ENCODE assay signal across 10 mouse cellular contexts in genomic region chr6:99033062-99033461, GRCm38 (mm10).
DNase-seq lines count a peak whose midpoint lies in the region; ATAC-seq and TF ChIP-seq lines count a peak whose summit lies in the region.
"Had no signal": no experiment of that assay in that cellular context is flagged by ENCODE, and none has a peak within 500 bp of the region (broad histone marks: within the 10 kb centered on the region; RNA-seq: fewer than 3 reads in every experiment).

No protein-coding gene starts in this region.

- peak; percentile 47; the same call in 1 of the 2 replicates for ATAC-seq in G1E (ENCODE audit: extremely low read depth, insufficient number of reproducible peaks, low FRiP score, poor library complexity, severe bottlenecking)
- ATAC-seq in lung, postnatal 0 days, result no peak

- dilution Hi-C loops in CH12.LX (cut with MboI; ENCODE audit: extremely low pct_ligation_motif_present, extremely low pct_unique_long_range_greater_than_20kb, low sequenced_read_pairs), result no loop called here

- peaks cover 7% of the 10 kb centered on the region for H3K9me3 ChIP-seq in CH12.LX (replicated peaks; ENCODE audit: low read length)
- peaks cover 8% of the 10 kb centered on the region for H3K9me3 ChIP-seq in G1E (replicated peaks)
- no peaks in the 10 kb centered on the region for H3K9me3 ChIP-seq in lung, postnatal 0 days (ENCODE audit: low read length)
- H3K9me3 ChIP-seq: liver, embryonic 15.5 days had no signal

- H3K36me3 ChIP-seq in CH12.LX (replicated peaks in 1 of 2; ENCODE audit: control insufficient read depth in 1 of 2, insufficient read depth in 1 of 2, low read length in 1 of 2) (peaks cover 39 to 46% of the 10 kb centered on the region in 2 experiments), G1E (replicated peaks) (peaks cover 42% of the 10 kb centered on the region)
- no peaks in the 10 kb centered on the region for H3K36me3 ChIP-seq in lung, postnatal 0 days (ENCODE audit: insufficient read depth, low read length)
- H3K36me3 ChIP-seq: liver, embryonic 15.5 days had no signal

- TF ChIP-seq EP300 in CH12.LX (IDR thresholded peaks at IDR 0.05; ENCODE audit: low read length), result no peak; the same call in 1 of the 2 replicates
- no peak for TF ChIP-seq EP300 in lung, postnatal 0 days (IDR thresholded peaks at IDR 0.05)

- H3K4me2 ChIP-seq in CH12.LX (ENCODE audit: insufficient read depth, low read depth, poor library complexity, severe bottlenecking), result peak overlapping the region; percentile 97
- H3K4me2 ChIP-seq in lung, postnatal 0 days (replicated peaks; ENCODE audit: low read depth, low read length), result no peak overlapping the region
- H3K4me2 ChIP-seq: liver, embryonic 15.5 days had no signal

- no peaks in the 10 kb centered on the region for H3K27me3 ChIP-seq in CH12.LX (replicated peaks)
- H3K27me3 ChIP-seq in G1E (ENCODE audit: insufficient read depth, low read length), result no peaks in the 10 kb centered on the region
- H3K27me3 ChIP-seq in lung, postnatal 0 days (replicated peaks; ENCODE audit: insufficient read depth, low read length), result no peaks in the 10 kb centered on the region

- H3K4me1 ChIP-seq in CH12.LX (ENCODE audit: control insufficient read depth in 1 of 2, insufficient read depth in 2 of 2) (peaks cover 25 to 80% of the 10 kb centered on the region in 2 experiments), G1E (ENCODE audit: insufficient read depth, low read depth, low read length) (peaks cover 24% of the 10 kb centered on the region)
- no peaks in the 10 kb centered on the region for H3K4me1 ChIP-seq in lung, postnatal 0 days (ENCODE audit: insufficient read depth, low read depth, low read length)

- 42% methylated on average over 6 of the region's 6 CpGs for WGBS in lung, postnatal 0 days

- no peak overlapping the region for H3K4me3 ChIP-seq in left cerebral cortex, adult 2 months
- H3K4me3 ChIP-seq in CH12.LX (replicated peaks in 1 of 3; ENCODE audit: low read depth in 2 of 3, low read length in 2 of 3, poor library complexity in 1 of 3) (no peak overlapping the region), G1E (ENCODE audit: low read depth, low read length) (no peak overlapping the region)
- no peak overlapping the region for H3K4me3 ChIP-seq in lung, postnatal 0 days (ENCODE audit: low read depth, low read length)
- H3K4me3 ChIP-seq: liver, embryonic 15.5 days had no signal

- in situ Hi-C loops in CH12.LX (cut with MboI; ENCODE audit: low pct_ligation_motif_present, low pct_unique_long_range_greater_than_20kb, low sequenced_read_pairs), result no loop called here

- H3K27ac ChIP-seq in left cerebral cortex, adult 2 months, result no peak overlapping the region
- peak overlapping the region; percentile 58 for H3K27ac ChIP-seq in CH12.LX (ENCODE audit: insufficient read depth, low read depth)
- H3K27ac ChIP-seq in lung, postnatal 0 days (ENCODE audit: low read length), result no peak overlapping the region
- H3K27ac ChIP-seq: liver, embryonic 15.5 days had no signal

- TF ChIP-seq POLR2A in CH12.LX (IDR thresholded peaks at IDR 0.05; ENCODE audit: low read depth, low read length), result 0 out of 2 replicates have a peak, but pooled peaks have one; percentile 24

- 0 out of 2 replicates have a peak overlapping the region, but pooled peaks have one; percentile 11 for H3K9ac ChIP-seq in CH12.LX (ENCODE audit: insufficient read depth, low read depth)
- H3K9ac ChIP-seq in lung, postnatal 0 days (replicated peaks; ENCODE audit: low read depth), result no peak overlapping the region
- H3K9ac ChIP-seq: liver, embryonic 15.5 days had no signal

- peak; percentile 82 for TF ChIP-seq RAD21 in CH12.LX (IDR thresholded peaks at IDR 0.05; ENCODE audit: low read depth, low read length)

- peaks cover 90% of the 10 kb centered on the region for H3K79me2 ChIP-seq in CH12.LX (replicated peaks; ENCODE audit: control insufficient read depth, extremely low read depth, insufficient read depth, poor library complexity, severe bottlenecking)

- peak; percentile 27 for TF ChIP-seq CTCF in left cerebral cortex, adult 2 months (IDR thresholded peaks at IDR 0.05)
- TF ChIP-seq CTCF in CH12.LX (conservative IDR thresholded peaks at IDR 0.05 in 1 of 2, IDR thresholded peaks at IDR 0.05 in 1 of 2; ENCODE audit: low read depth in 2 of 2, low read length in 2 of 2) (peak in 1 of 2 experiments; percentile 75; a peak in 2 of 4 replicates), G1E (IDR thresholded peaks at IDR 0.05; ENCODE audit: low read depth, low read length) (no peak)
- peak; percentile 61 for TF ChIP-seq CTCF in lung, postnatal 0 days (IDR thresholded peaks at IDR 0.05)

- intact Hi-C loops in left cerebral cortex, adult 2 months (cut with DNase I), result no loop called here

- DNase-seq in left cerebral cortex, adult 2 months (ENCODE audit: extremely low spot score in 1 of 2, low spot score in 2 of 2), result no peak
- DNase-seq in left cerebral cortex, adult 18-20 months (ENCODE audit: low spot score in 2 of 2), result no peak
- DNase-seq in CH12.LX (ENCODE audit: extremely low read depth) (peak; percentile 77), G1E (ENCODE audit: low spot score) (peak; percentile 14)
- DNase-seq in lung, postnatal 0 days (ENCODE audit: low spot score), result no peak
- DNase-seq in frontal cortex, adult 2 months (ENCODE audit: extremely low spot score in 1 of 2, low spot score in 1 of 2), result no peak
- no peak for DNase-seq in layer of hippocampus, postnatal 10 days (ENCODE audit: low spot score in 2 of 2)
- DNase-seq: heart, adult 11 months; kidney, adult 8-10 months had no signal

TF ChIP-seq in CH12.LX, 34 proteins besides CTCF, POLR2A, EP300 and RAD21:
- TF ChIP-seq ETS1 (conservative IDR thresholded peaks at IDR 0.05; ENCODE audit: low read depth, low read length) (peak; percentile 5; the same call in 1 of the 2 replicates), SIN3A (IDR thresholded peaks at IDR 0.05; ENCODE audit: low read length) (0 out of 2 replicates have a peak, but pooled peaks have one; percentile 7), NRF1 (IDR thresholded peaks at IDR 0.05; ENCODE audit: low read depth, low read length) (no peak), CHD1 (IDR thresholded peaks at IDR 0.05; ENCODE audit: low read depth, low read length) (peak; percentile 97), SMC3 (IDR thresholded peaks at IDR 0.05; ENCODE audit: low read depth, low read length) (peak; percentile 82), MYC (IDR thresholded peaks at IDR 0.05; ENCODE audit: low read depth, low read length) (no peak), IRF4 (IDR thresholded peaks at IDR 0.05; ENCODE audit: low read depth, low read length) (peak; percentile 87)

Comparison
In these comparisons a context has a peak if more than half of its experiments do, and no peak if none do; other contexts are left out.
1. DNase-seq: peak in CH12.LX (single experiment) and G1E (single experiment); none in left cerebral cortex, adult 2 months (0 of 2), left cerebral cortex, adult 18-20 months (0 of 2), lung, postnatal 0 days (single experiment), frontal cortex, adult 2 months (0 of 2) and layer of hippocampus, postnatal 10 days (0 of 2).